Mouse (Mus musculus) CH12.LX (cell line): ENCODE measurements around the gene Ntn1.

ENCODE experiments used
- CHD2 ChIP-seq: IDR thresholded peaks from 2 replicates; pipeline ENCODE4 v1.6.1; 2011; ENCODE audit warnings: low read length, improper control_type of control experiment
- CTCF ChIP-seq, 2 experiments: IDR thresholded peaks in 1 of 2; conservative IDR thresholded peaks in 1 of 2; 2 replicates each; pipeline ENCODE4 v1.5.1; 2011 to 2012; ENCODE audit warnings: low read depth in 2 of 2, low read length in 2 of 2, improper control_type of control experiment in 1 of 2, inconsistent platforms in 1 of 2, mild to moderate bottlenecking in 1 of 2, moderate library complexity in 1 of 2
- GABPA ChIP-seq: IDR thresholded peaks from 2 replicates; pipeline ENCODE4 v1.6.1; 2012; ENCODE audit warnings: low read depth, low read length, improper control_type of control experiment, inconsistent platforms; ENCODE audit not compliant: insufficient replicate concordance
- IRF4 ChIP-seq: IDR thresholded peaks from 2 replicates; pipeline ENCODE4 v1.6.1; 2014; ENCODE audit warnings: low read depth, mild to moderate bottlenecking, inconsistent platforms, low read length, improper control_type of control experiment
- POLR2A ChIP-seq: IDR thresholded peaks from 2 replicates; pipeline ENCODE4 v1.6.1; 2011; ENCODE audit warnings: low read depth, mild to moderate bottlenecking, improper control_type of control experiment, low read length
- TCF12 ChIP-seq: IDR thresholded peaks from 2 replicates; pipeline ENCODE4 v1.6.1; 2014; ENCODE audit warnings: low read depth, mild to moderate bottlenecking, inconsistent platforms, low read length, improper control_type of control experiment
- USF1 ChIP-seq: IDR thresholded peaks from 2 replicates; pipeline ENCODE4 v1.6.1; 2014; ENCODE audit warnings: low read depth, mild to moderate bottlenecking, inconsistent platforms, low read length, improper control_type of control experiment
- ZC3H11A ChIP-seq: IDR thresholded peaks from 2 replicates; pipeline ENCODE4 v1.6.1; 2012; ENCODE audit warnings: low read depth, mild to moderate bottlenecking, inconsistent platforms, low read length, improper control_type of control experiment

DNA sequence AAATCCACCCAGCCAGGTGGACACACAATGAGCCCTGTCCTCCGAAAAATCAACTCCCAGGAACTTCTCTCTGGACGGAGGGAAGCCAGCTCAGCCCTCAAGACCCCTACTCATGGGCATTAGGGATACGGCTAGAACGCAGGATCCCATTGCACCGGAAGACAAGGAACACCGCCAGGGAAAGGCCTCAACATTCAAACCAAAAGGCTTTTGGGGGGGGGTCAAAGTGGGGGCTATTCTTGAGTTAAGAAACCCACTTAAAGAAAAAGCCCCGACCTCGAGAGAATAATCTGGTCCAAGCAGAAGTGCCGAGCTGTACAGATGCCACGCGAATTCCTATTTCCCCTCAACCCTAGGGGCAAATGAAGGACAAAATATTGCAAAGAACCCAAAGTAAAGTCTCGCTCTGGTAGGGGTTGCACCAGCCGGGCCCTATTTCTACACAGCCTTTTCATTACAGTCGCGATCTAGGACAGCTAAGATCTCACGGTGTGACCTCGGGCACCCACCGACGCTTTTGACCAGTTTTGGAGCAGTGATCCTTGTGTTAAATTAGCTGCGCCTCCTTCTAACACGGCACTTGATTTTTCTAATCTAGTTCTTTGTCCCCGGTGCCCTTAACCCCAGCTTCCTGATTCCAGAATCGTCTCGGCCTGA, 1.6 kb downstream of the Ntn1 start:
- TF ChIP-seq USF1 (no peak), CHD2 (no peak), GABPA (no peak), POLR2A (no peak), IRF4 (no peak), ZC3H11A (no peak), TCF12 (no peak), CTCF (conservative IDR thresholded peaks at IDR 0.05 in 1 of 2, IDR thresholded peaks at IDR 0.05 in 1 of 2; ENCODE audit: low read depth in 2 of 2, low read length in 2 of 2) (no peak)
